12 mouse cellular contexts compared by ENCODE assay signal in the genomic region with DNA sequence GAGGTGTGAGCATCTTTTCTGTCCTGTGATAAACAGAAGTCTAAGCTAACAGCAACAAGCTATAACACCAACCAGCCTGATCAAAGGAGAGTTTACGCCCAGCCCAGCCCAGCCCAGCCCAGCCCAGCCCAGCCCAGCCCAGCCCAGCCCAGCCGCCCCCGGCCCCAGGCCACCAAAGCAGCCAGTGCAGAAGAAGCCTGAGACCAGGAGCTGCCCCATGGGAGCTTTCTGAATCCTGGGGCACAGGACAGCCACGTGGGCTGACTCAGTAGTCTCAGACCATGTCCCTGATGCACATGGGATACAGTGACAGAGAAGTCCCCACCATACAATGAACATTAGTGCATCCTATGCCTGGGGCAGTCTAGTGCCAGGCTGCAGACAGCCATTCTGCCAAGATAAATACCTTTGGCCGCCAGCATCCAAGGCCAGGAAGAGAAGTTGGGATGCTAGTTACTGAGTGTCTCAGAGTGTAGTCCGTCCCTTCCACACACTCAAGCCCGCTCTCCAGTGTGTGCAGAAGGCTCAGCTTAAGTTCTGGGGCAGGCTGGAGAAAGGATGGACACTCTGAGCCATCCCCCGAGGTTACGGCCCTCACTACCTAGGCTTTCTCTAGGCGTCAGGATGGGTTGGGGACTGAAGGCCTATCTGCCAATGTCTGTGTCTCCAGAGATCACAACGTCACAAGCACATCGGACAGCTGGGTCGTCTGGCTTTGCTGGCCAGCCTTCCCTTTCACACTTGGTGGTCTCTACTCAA. TPM values are rescaled to one million over a fixed set of nuclear protein-coding genes. Genes with fewer than 3 reads are reported as not detected.
DNase-seq lines count a peak whose midpoint lies in the region; ATAC-seq and TF ChIP-seq lines count a peak whose summit lies in the region.
"Had no signal": no experiment of that assay in that cellular context is flagged by ENCODE, and none has a peak within 500 bp of the region (broad histone marks: within the 10 kb centered on the region; RNA-seq: fewer than 3 reads in every experiment).

No protein-coding gene starts in this region.

- no peaks in the 10 kb centered on the region for H3K36me3 ChIP-seq in forebrain, embryonic 13.5 days (ENCODE audit: poor library complexity, severe bottlenecking)
- no peaks in the 10 kb centered on the region for H3K36me3 ChIP-seq in midbrain, embryonic 11.5 days (ENCODE audit: control insufficient read depth, insufficient read depth, low read length)
- H3K36me3 ChIP-seq in thymus, adult 2 months (ENCODE audit: control insufficient read depth, insufficient read depth, low read length), result no peaks in the 10 kb centered on the region
- H3K36me3 ChIP-seq: heart, embryonic 15.5 days; limb, embryonic 15.5 days had no signal

- no peak for TF ChIP-seq CTCF in thymus, adult 2 months (IDR thresholded peaks at IDR 0.05; ENCODE audit: borderline replicate concordance, control insufficient read depth, extremely low read depth, insufficient read depth, low read length, poor library complexity)

- H3K4me3 ChIP-seq in forebrain, embryonic 13.5 days, result no peak overlapping the region
- H3K4me3 ChIP-seq in midbrain, embryonic 11.5 days (ENCODE audit: low read depth, low read length), result no peak overlapping the region
- no peak overlapping the region for H3K4me3 ChIP-seq in thymus, adult 2 months (ENCODE audit: control insufficient read depth, insufficient read depth, low read length)
- H3K4me3 ChIP-seq: heart, embryonic 15.5 days; limb, embryonic 15.5 days had no signal

- H3K4me1 ChIP-seq in forebrain, embryonic 13.5 days, result peaks cover 22% of the 10 kb centered on the region
- peaks cover 11% of the 10 kb centered on the region for H3K4me1 ChIP-seq in midbrain, embryonic 11.5 days (ENCODE audit: control insufficient read depth, insufficient read depth, low read length)
- no peaks in the 10 kb centered on the region for H3K4me1 ChIP-seq in thymus, adult 2 months (replicated peaks; ENCODE audit: control insufficient read depth, insufficient read depth, low read length)
- H3K4me1 ChIP-seq: heart, embryonic 15.5 days had no signal

- H3K4me2 ChIP-seq in forebrain, embryonic 13.5 days, result no peak overlapping the region
- H3K4me2 ChIP-seq in midbrain, embryonic 11.5 days, result no peak overlapping the region
- H3K4me2 ChIP-seq: heart, embryonic 15.5 days; limb, embryonic 15.5 days had no signal

- H3K9ac ChIP-seq in forebrain, embryonic 13.5 days, result peak overlapping the region; percentile 21; the same call in 1 of the 2 replicates
- H3K9ac ChIP-seq in midbrain, embryonic 11.5 days (ENCODE audit: low read length), result no peak overlapping the region
- H3K9ac ChIP-seq: heart, embryonic 15.5 days; limb, embryonic 15.5 days had no signal

- DNase-seq in left cerebral cortex, postnatal 4 days, result peak; percentile 74
- no peak for DNase-seq in left cerebral cortex, postnatal 10 days (ENCODE audit: extremely low spot score in 1 of 2, low spot score in 2 of 2)
- peak; percentile 90 for DNase-seq in midbrain, embryonic 11.5 days (ENCODE audit: low spot score, missing footprints)
- DNase-seq in retina, postnatal 1 day, result peak; percentile 67
- no peak for DNase-seq in thymus, adult 2 months
- no peak for DNase-seq in kidney, adult 8-10 months
- DNase-seq: kidney, adult 11 months; thymus, postnatal 14 days had no signal

- WGBS in forebrain, embryonic 13.5 days, result 34% methylated on average over 13 of the region's 13 CpGs
- 43% methylated on average over 13 of the region's 13 CpGs for WGBS in midbrain, embryonic 11.5 days
- 94% methylated on average over 13 of the region's 13 CpGs for WGBS in thymus, adult 2 months

- intact Hi-C loops in left cerebral cortex, postnatal 4 days (cut with DNase I), result loop anchor here (5.0 kb wide), 3 partner anchors 269 to 299 kb away; no protein-coding TSS in a partner anchor
- intact Hi-C loops in left cerebral cortex, postnatal 10 days (cut with DNase I), result loop anchor here (5.0 kb wide), 3 partner anchors 269 to 299 kb away; no protein-coding TSS in a partner anchor

- peak; percentile 16; the same call in 1 of the 2 replicates for ATAC-seq in forebrain, embryonic 13.5 days
- ATAC-seq in midbrain, embryonic 11.5 days (ENCODE audit: low FRiP score), result peak; percentile 47

- TF ChIP-seq POLR2A in thymus, adult 2 months (IDR thresholded peaks at IDR 0.05; ENCODE audit: control insufficient read depth, extremely low read depth, insufficient read depth, low read length, poor library complexity), result no peak

- 0 out of 2 replicates have a peak, but pooled peaks cover 5% of the 10 kb centered on the region for H3K27me3 ChIP-seq in forebrain, embryonic 13.5 days
- no peaks in the 10 kb centered on the region for H3K27me3 ChIP-seq in midbrain, embryonic 11.5 days (ENCODE audit: control insufficient read depth, insufficient read depth, low read length)
- no peaks in the 10 kb centered on the region for H3K27me3 ChIP-seq in thymus, adult 2 months (ENCODE audit: control insufficient read depth, insufficient read depth, low read length)

- H3K9me3 ChIP-seq in forebrain, embryonic 13.5 days (replicated peaks), result no peaks in the 10 kb centered on the region
- no peaks in the 10 kb centered on the region for H3K9me3 ChIP-seq in midbrain, embryonic 11.5 days (ENCODE audit: control insufficient read depth, low read length)
- H3K9me3 ChIP-seq: heart, embryonic 15.5 days; limb, embryonic 15.5 days had no signal

- peak overlapping the region; percentile 82 for H3K27ac ChIP-seq in forebrain, embryonic 13.5 days
- H3K27ac ChIP-seq in midbrain, embryonic 11.5 days (ENCODE audit: low read depth, low read length), result peak overlapping the region; percentile 73; the same call in 1 of the 2 replicates
- no peak overlapping the region for H3K27ac ChIP-seq in thymus, adult 2 months (ENCODE audit: control insufficient read depth, insufficient read depth, low read length)
- H3K27ac ChIP-seq: heart, embryonic 15.5 days; limb, embryonic 15.5 days; macrophage had no signal

RNA-seq across cellular contexts. Expression of a gene that starts 45.6 kb away (rescaled TPM):
- total RNA-seq in left cerebral cortex, postnatal 4 days (2021), result 10 to 100 TPM; 13.5 to 19.9 TPM
- total RNA-seq in left cerebral cortex, postnatal 10 days (2021), result 10 to 100 TPM; 12.5 to 13.2 TPM
- polyA plus RNA-seq in forebrain, embryonic 13.5 days (2015; fragmentation: Nextera tagmentation; extraction: Ambion mirVana), result 15.3 and 18.7 TPM in 2 replicates
- polyA plus RNA-seq in midbrain, embryonic 11.5 days (2014; fragmentation: Nextera tagmentation; extraction: Ambion mirVana), result 3.5 and 4.3 TPM in 2 replicates
- 102 and 163 TPM in 2 replicates for polyA plus RNA-seq in thymus, adult 2 months (2012; rRNA removed)

RNA-seq across cellular contexts. Expression of a gene that starts 57.3 kb away (rescaled TPM):
- 1 to 10 TPM; 1.2 TPM for total RNA-seq in left cerebral cortex, postnatal 4 days (2021)
- total RNA-seq in left cerebral cortex, postnatal 10 days (2021), result 1 to 10 TPM; 2.5 to 2.6 TPM
- 0.18 and 0.50 TPM in 2 replicates for polyA plus RNA-seq in forebrain, embryonic 13.5 days (2015; fragmentation: Nextera tagmentation; extraction: Ambion mirVana)
- polyA plus RNA-seq in midbrain, embryonic 11.5 days (2014; fragmentation: Nextera tagmentation; extraction: Ambion mirVana), result 0.23 TPM in 1 of 2 replicates, not detected in the other
- polyA plus RNA-seq in thymus, adult 2 months (2012; rRNA removed), result 0.05 and 0.06 TPM in 2 replicates
- polyA plus RNA-seq: macrophage had no signal

Comparison
In these comparisons a context has a peak if more than half of its experiments do, and no peak if none do; other contexts are left out.
1. DNase-seq: peak in left cerebral cortex, postnatal 4 days (single experiment), midbrain, embryonic 11.5 days (single experiment) and retina, postnatal 1 day (single experiment); none in left cerebral cortex, postnatal 10 days (0 of 2), thymus, adult 2 months (single experiment) and kidney, adult 8-10 months (0 of 2).